Mouse (Mus musculus) brain, embryonic 18.5 days (tissue): ENCODE results near the gene B3gat3.

ENCODE experiments used
- DNase-seq: peaks from one replicate; pipeline ENCODE4 v3.0.0-alpha.2; 2012; ENCODE audit warnings: low read depth, low spot score

Gene B3gat3

GRCm38 (mm10) chr19:8897865-8898495, 22.2 kb upstream of the B3gat3 start, which contains the start of gene Ganab:
TSS of gene Ganab (plus strand) at chr19:8898071.
- DNase-seq: peak; percentile 90

- DNase-seq: no peak
Observed at GRCm38 (mm10) chr19:8898576-8898975, 21.6 kb upstream of the B3gat3 start.

GRCm38 (mm10) chr19:8899079-8899478, 21.1 kb upstream of the B3gat3 start:
- no peak for DNase-seq

DNA sequence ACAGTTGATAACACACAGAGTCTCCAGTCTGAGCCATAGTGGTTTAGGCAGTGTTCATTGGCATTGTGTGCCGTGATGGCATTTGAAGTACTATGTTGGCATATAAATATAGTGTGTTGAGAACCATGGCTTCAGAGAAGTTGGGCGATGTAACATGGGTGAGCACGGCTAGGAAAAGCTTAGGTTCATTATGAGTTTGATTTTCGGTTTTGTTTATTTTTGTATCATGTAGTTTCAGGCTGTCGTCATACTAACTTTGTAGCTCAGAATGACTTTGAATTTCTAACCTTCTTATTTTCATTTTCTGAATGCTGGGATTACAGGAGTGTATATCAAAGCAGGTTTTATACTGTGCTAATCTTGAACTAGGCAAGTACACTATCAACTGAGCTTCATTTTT, 16.8 kb upstream of the B3gat3 start:
- no peak for DNase-seq

DNA sequence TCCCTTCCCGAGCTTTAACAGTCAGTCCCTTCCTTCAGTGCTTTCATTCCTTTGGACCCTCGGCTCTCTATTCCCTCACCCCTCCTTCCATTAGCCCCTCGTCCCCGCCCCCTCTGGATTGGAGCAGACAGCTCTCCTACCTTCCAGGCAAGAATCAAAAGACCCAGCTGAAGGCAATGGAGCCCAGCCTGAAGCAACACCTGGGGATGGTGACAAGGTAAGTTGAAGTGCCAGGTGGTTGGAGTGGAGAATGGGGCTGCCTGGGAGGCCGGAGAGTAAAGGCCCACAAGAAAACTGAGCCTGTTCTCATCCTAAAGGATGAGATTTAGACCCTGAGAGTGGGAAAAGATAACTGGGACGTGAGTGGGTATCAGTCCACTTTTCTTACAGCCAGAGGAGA, 11.6 kb upstream of the B3gat3 start:
- no peak for DNase-seq

DNA sequence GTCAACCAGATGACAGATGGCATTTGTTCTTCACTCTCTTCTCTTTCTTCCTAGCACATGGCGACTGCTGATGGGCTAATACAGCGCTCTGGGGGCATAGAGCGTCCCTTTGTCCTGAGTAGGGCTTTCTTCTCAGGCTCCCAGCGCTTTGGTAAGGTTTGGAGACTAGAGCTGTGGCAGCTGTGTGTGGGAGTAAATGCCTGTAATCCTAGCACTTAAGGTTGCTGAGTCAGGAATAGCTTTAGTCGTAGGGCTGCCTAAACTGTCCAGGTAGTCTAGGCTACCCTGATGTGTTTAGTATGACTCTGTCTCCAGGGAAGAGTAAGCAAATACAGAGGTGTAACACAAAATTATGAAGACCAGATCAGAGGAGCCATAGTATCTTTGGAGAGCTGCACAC, 8.4 kb upstream of the B3gat3 start:
- no peak for DNase-seq

DNA sequence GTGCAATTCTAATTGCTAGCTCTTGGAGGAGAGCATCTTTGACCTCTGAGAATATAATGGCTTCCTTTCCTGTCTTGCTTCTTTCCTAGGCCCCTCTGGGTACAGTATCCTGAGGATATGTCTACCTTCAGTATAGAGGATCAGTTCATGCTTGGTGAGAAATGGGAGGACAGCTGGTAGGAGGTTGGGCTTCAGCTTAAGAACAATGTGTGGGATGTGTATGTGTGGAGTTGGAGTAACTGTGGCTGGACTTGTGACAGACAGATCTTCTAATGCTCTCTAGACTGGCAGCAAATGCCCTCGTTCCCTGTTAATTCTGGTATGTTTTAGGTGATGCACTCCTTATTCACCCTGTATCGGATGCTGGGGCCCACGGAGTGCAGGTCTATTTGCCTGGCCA, 6.0 kb upstream of the B3gat3 start:
- no peak for DNase-seq

GRCm38 (mm10) chr19:8919000-8919399, 1.2 kb upstream of the B3gat3 start:
- no peak for DNase-seq

DNA sequence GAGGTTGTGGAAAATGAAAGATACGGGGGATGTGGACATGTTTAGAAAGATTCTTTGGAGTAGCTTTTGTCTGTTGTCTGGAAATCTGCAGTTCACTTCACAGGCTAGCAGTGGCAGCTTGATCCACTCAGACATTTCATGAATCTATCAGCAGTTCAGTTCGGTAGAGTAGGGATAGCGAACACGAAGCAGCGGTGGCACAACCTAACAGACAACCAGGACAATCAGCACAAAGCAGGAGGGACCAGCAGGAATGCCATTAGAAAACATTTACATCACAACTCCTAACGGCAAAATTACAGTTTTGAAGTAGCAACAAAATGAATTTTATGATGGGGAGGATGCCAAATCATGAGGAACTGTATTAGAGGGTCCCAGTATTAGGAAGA, 496 bp upstream of the B3gat3 start:
- DNase-seq: no peak

DNA sequence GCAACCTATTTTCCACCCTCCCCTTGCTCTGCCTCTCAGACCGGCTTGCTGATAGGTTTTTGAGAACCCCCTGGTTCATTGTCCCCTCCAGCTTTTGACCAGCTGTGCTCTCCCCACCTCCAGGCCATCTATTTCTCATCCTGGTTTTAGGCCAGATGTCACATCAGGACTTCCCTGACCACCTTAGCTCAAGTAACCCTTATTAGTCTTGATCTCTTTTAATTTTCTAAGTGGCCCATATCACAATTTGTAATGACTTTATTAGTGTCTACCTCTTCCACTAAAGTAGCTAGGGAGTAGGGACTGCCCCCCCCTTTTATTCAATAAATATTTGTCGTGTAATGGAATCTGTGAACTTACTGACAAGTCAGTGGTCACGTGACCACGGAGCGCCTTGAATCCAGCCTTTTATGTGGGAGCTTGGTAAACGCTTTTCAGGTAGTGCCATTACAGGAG, 690 bp downstream of the B3gat3 start:
- no peak for DNase-seq

DNA sequence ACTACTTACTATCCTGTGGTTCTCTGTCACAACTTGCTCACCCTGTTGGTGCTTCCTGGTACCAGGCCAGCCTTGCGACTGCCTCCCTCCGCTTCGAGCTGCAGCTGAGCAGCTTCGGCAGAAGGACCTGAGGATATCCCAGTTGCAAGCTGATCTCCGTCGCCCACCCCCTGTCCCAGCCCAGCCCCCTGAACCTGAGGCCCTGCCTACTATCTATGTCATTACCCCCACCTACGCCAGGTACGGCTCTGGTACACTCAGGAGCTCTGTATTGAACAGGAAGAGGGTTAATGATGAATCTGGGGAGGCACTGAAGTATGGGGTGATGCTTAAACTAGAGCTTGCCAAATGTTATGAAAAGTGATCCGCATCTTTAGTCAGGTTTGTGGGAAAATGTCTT, 1.6 kb downstream of the B3gat3 start:
- DNase-seq: no peak

GRCm38 (mm10) chr19:8926766-8927165, 6.6 kb downstream of the B3gat3 start:
- DNase-seq: no peak

DNA sequence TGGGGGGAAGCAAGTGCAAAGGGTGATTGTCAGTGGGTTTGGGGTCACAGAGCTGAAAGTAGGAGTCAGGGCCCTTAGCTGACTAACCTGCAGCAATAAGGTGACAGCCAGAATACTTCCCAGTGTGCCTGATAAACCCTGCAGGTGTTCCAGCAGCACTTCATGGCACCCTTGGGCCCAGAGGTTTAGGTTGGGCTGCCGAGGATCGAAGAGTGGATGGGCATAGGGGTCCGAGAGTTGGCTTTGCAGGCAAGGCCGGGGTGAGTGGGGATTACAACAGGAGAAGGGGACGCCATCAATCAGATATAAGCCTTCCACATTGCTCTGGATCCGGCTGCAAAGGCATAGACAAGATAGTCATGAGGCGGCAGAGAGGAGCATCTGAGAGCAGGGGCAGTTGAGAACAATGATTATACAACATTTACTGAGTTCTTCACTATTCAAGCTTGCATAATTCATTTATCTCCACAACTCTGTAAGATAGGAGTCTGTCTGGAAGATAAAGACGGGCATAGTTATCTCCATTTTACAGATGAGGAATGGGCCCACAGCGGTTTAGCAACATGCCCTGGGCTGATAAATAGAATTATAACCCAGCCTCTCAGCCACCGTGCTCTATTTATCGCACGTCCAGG, 7.8 kb downstream of the B3gat3 start:
- no peak for DNase-seq

GRCm38 (mm10) chr19:8928689-8929223, 8.6 kb downstream of the B3gat3 start:
- DNase-seq: no peak

DNA sequence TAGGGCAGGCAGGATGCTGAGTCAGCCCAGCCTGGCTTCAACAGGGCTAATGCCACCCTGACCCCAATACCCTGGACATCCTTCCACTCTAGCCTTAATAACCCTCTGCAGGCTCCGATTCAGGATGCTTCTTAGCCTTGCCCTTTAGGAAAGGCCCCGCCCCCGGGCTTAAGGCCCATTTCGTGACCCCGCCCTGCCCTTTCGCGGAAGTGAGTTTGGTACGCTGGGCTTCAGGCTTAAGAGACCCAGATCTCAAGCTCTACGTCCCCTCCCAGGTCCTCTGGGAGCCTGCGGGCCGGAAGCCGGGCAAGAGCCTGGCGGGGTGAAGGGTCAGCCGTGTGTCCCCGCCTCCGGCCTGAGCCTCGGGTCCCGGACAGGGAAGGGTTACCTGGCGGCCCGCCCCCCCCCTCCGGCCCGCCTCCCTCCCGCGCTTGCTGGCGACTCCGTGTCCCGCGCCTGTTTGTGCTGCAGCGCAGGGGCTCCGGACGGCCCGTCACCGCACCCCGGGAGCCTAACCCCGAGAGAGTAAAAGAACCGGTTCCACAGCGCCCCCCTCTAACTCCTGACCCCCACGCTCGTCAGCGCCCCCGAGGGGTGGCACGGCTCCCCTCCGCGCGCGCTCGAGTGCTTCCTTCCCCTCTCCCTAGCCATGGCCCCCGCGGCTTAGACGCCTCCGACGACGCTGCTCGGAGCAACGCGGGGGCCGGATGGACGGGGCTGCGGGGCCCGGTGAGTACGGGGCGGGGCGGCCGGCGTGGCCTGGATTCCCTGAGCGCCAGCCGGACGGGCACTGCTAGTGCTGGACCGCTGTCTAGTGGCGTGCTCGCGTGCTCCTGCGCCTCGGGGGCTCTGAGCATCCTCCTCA, 9.3 kb downstream of the B3gat3 start, which contains the start of the genes Rom1 and Eml3:
TSS of gene Rom1 (minus strand) at position 133 of the 865 bp plus-strand sequence.
TSS of gene Eml3 (plus strand) at position 329 of the 865 bp plus-strand sequence.
- DNase-seq: no peak

DNA sequence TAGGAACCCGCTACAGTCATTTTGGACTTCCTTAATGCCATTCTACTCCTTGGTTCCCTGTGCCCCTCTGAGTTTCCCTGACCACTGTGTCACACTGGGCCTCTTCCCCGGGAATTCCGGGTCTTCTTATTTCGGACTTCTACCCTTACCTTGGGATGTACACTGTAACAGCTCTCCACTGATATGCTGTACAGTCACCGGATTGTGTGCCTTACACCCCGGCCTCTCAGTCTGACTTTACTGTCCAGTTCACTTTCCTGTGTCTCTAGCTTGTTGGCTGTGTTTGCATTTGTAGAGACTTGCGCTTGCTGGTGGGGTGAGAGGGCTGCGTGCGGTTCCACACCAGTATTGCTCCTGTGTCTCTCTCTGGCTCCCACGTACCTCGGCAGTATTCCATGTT, 9.9 kb downstream of the B3gat3 start:
- no peak for DNase-seq

DNA sequence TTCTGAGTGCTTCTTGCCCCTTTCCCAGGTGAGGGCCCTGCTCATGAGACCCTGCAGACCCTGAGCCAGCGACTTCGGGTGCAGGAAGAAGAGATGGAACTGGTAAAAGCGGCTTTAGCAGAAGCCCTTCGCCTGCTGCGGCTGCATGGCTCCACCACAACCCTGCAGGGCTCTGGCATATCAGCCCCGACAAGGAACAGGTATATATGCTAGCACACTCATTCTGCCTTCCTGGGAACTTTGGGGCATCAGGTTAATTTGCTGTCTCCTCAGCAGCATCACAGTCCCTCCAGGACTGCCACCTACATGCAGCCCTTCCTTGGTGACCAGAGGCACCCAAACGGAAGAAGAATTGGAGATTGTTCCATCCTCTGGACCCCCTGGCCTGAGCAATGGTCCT, 10.6 kb downstream of the B3gat3 start:
- no peak for DNase-seq

- DNase-seq: no peak
Observed at GRCm38 (mm10) chr19:8936736-8937135, 16.6 kb downstream of the B3gat3 start.

GRCm38 (mm10) chr19:8940526-8941133, 20.5 kb downstream of the B3gat3 start:
- DNase-seq: no peak

GRCm38 (mm10) chr19:8941136-8941514, 21.0 kb downstream of the B3gat3 start:
- no peak for DNase-seq

GRCm38 (mm10) chr19:8941515-8942217, 21.5 kb downstream of the B3gat3 start, which contains the start of gene Mta2:
TSS of gene Mta2 (plus strand) at chr19:8941875.
- DNase-seq: peak; percentile 92
